Mouse (Mus musculus) limb, embryonic 12.5 days (tissue): ENCODE measurements around the gene Klhdc3. TPM values are rescaled to one million over a fixed set of nuclear protein-coding genes. Genes with fewer than 3 reads are reported as not detected.
A peak's percentile ranks its signal among the peaks of the same experiment; 100 is the strongest.

Source experiments
- ATAC-seq: fragments of 200-750 bp; cut with Nextera tagmentation; 2 replicates; pipeline ENCODE4 v1.8.0; 2017; ENCODE audit warnings: low read depth, moderate TSS enrichment; ENCODE audit not compliant: insufficient number of reproducible peaks, insufficient read depth, low FRiP score, low TSS enrichment
- H3K27ac ChIP-seq: fragments of 300-500 bp; sonication (generic); 2 replicates; pipeline ENCODE4 v1.5.1; 2016; ENCODE audit warnings: mild to moderate bottlenecking, moderate library complexity
- H3K27me3 ChIP-seq: fragments of 300-500 bp; sonication (generic); 2 replicates; pipeline ENCODE4 v1.6.1; 2016; ENCODE audit warnings: mild to moderate bottlenecking, moderate library complexity
- H3K36me3 ChIP-seq: fragments of 300-500 bp; sonication (generic); 2 replicates; pipeline ENCODE4 v1.6.1; 2016; ENCODE audit warnings: mild to moderate bottlenecking, moderate library complexity
- H3K4me1 ChIP-seq: fragments of 300-500 bp; sonication (generic); replicated peaks from 2 replicates; pipeline ENCODE4 v1.6.1; 2016
- H3K4me2 ChIP-seq: fragments of 300-500 bp; sonication (generic); 2 replicates; pipeline ENCODE4 v1.6.1; 2016; ENCODE audit warnings: mild to moderate bottlenecking, moderate library complexity
- H3K4me3 ChIP-seq: fragments of 300-500 bp; sonication (generic); replicated peaks from 2 replicates; pipeline ENCODE4 v1.5.1; 2016; ENCODE audit warnings: mild to moderate bottlenecking
- H3K9ac ChIP-seq: fragments of 300-500 bp; sonication (generic); replicated peaks from 2 replicates; pipeline ENCODE4 v1.6.1; 2016; ENCODE audit warnings: mild to moderate bottlenecking, moderate library complexity
- H3K9me3 ChIP-seq: fragments of 300-500 bp; sonication (generic); 2 replicates; pipeline ENCODE4 v1.6.1; 2016; ENCODE audit warnings: mild to moderate bottlenecking, moderate library complexity
- WGBS: fragments of 180-500 bp; shearing (Covaris S2); methylation state at CpG from one replicate; pipeline ENCODE4 v1.1.7; 2016; 5-methylcytosine and 5-hydroxymethylcytosine counted together
- polyA plus RNA-seq: library from polyadenylated mRNA; unstranded; fragments of >200 nt; fragmentation: Nextera tagmentation; extraction: Ambion mirVana; gene quantifications from 2 replicates; pipeline ENCODE4 v1.2.1, GENCODE M21; 2016

The Klhdc3 gene
- polyA plus RNA-seq, 1 experiment from 2014 or later, result 122 TPM

GRCm38 (mm10) chr17:46644152-46644805 lies 36.4 kb downstream of the Klhdc3 start:
- 86% methylated on average over 12 of the region's 12 CpGs for WGBS
- ATAC-seq, result no peak
- Histone ChIP-seq H3K27ac (no peak overlapping the region), H3K9me3 (no peaks in the 10 kb centered on the region), H3K4me1 (peaks cover 23% of the 10 kb centered on the region), H3K4me2 (peak overlapping the region; percentile 88), H3K9ac (0 out of 2 replicates have a peak overlapping the region, but pooled peaks have one; percentile 66), H3K4me3 (peak overlapping the region; percentile 77), H3K36me3 (peaks cover 48% of the 10 kb centered on the region), H3K27me3 (no peaks in the 10 kb centered on the region)

DNA sequence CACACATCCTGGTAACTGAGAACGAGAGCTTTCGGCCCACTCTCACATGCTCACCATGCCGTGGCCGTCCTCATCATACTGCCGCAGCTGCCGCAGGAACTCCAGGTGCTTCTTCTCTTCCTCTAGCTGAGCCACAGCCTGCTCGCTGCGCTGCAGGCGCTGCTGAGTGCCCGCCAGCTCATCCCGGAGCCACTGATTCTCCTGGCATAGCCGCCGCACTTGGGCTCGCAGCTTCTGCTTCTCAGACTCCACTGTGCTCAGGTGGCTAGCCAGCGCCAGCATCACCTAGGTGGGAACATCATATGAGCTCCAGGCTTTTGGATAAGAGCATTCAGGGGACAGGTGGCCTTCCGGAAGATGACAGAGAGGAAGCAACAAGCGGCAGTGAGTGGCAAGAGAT lies 38.7 kb downstream of the Klhdc3 start:
- H3K27ac ChIP-seq, result no peak overlapping the region
- WGBS, result 92% methylated on average over 17 of the region's 17 CpGs
- no peak overlapping the region for H3K4me3 ChIP-seq

DNA sequence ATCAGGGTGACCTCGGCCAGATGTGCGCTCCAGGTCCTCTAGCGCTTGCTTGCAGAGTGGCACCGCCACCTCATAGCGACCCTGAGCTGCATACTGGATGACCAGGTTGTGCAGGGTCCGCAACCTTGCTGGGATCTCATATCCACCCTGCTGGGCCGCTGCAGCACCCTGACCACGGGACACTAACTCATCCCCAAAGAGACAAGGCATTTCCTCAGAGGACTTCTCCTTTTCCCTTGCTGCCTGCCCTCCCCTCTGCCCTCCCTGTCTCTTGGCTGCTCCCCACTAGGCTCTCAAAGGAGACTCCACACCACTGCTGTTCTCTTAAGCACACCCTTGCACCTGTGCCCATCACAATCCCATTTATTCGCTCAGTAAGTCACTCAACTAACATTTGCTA lies 40.8 kb downstream of the Klhdc3 start:
- ATAC-seq, result no peak
- no peak overlapping the region for H3K27ac ChIP-seq

More for the DNA sequence above, 38.7 kb downstream of the Klhdc3 start:
- Histone ChIP-seq H3K27me3 (no peaks in the 10 kb centered on the region), H3K4me2 (no peak overlapping the region), H3K9me3 (no peaks in the 10 kb centered on the region), H3K4me1 (peaks cover 23% of the 10 kb centered on the region), H3K36me3 (peaks cover 45% of the 10 kb centered on the region), H3K9ac (no peak overlapping the region; the same call in 1 of the 2 replicates)
- ATAC-seq, result no peak

DNA sequence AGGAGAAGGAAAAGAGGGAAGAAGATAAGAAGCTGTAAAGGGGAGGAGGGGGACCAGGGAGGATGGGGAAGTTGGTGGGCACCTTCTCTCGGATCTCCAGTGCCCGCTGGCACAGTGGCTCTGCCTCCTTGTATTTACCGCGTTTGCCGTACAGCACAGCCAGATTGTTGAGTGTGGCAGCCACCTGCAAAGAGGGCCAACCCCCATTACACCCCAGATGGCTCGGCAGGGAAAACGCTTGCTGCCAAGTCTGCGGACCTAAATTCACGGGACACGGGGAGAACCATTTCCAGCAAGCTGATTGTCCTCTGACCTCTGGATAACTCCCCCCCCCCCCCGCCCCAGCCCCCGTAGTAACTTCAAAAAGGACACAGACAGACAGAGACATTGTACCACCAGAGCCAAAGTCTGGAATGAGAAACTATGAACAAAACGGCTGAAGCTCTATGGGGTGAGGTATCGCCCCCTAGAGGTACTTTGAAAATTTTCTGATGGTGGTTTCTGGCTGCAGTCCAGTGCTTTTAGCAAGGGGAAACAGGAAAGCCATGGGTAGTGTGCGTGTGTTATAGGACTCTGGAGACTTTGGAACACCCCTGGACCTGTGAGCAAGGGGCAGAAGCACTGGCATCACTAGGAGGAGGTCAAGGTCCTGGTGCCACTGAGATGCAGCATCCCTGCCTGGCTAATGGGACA lies 43.7 kb downstream of the Klhdc3 start:
- peak; percentile 13; the same call in 1 of the 2 replicates for ATAC-seq
- peaks cover 66% of the 10 kb centered on the region for H3K36me3 ChIP-seq
- H3K4me1 ChIP-seq, result peaks cover 8% of the 10 kb centered on the region
- 15% methylated on average over 15 of the region's 15 CpGs for WGBS
- H3K27ac ChIP-seq, result no peak overlapping the region
- no peaks in the 10 kb centered on the region for H3K9me3 ChIP-seq
- H3K4me2 ChIP-seq, result peak overlapping the region; percentile 54
- H3K27me3 ChIP-seq, result no peaks in the 10 kb centered on the region
- H3K9ac ChIP-seq, result no peak overlapping the region; the same call in 1 of the 2 replicates
- peak overlapping the region; percentile 10; the same call in 1 of the 2 replicates for H3K4me3 ChIP-seq

More for the DNA sequence above, 40.8 kb downstream of the Klhdc3 start:
- H3K36me3 ChIP-seq, result peaks cover 52% of the 10 kb centered on the region
- no peak overlapping the region for H3K4me3 ChIP-seq
- no peaks in the 10 kb centered on the region for H3K27me3 ChIP-seq
- H3K9me3 ChIP-seq, result no peaks in the 10 kb centered on the region
- H3K9ac ChIP-seq, result no peak overlapping the region
- 81% methylated on average over 9 of the region's 9 CpGs for WGBS
- H3K4me2 ChIP-seq, result no peak overlapping the region
- H3K4me1 ChIP-seq, result peaks cover 17% of the 10 kb centered on the region

DNA sequence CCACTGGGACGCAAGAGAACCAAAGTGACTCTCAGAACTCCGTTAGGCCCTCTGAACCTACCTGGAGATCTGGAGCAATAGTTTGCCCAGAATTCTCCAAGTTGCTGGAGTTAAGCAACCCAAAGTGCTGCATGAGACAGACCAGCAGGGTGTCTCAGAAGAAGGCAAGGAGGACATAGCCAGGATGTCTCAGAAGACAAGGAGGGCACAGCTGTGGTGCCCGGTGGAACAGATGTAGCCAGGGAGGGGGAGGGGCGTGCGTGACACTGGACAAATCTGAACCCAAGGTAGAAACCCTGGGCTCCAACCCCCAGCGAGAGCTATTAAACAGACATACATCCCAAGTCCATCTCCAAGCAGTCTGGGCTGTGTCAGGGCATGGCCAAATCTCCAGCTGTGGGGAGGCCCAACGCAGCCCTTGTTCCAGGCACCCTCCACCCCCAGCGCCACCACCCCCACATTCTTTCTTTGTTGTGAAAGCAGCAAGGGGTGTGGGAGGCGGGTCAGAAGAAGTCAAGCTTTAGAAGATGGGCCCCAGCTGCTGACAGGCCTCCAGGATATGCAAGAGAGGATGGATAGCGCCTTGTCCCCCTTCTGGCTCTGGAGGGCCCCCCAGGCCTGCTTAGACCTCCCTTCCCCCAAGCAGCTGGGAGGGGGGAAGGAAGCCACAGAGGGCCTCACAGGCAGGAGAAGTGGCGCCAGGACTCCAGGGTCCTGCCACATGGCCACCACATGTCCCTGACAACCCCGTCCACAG lies 50.9 kb downstream of the Klhdc3 start:
- peak overlapping the region; percentile 96 for H3K27ac ChIP-seq
- peaks cover 54% of the 10 kb centered on the region for H3K4me1 ChIP-seq
- peak overlapping the region; percentile 91 for H3K4me2 ChIP-seq
- peak overlapping the region; percentile 47 for H3K9ac ChIP-seq
- H3K36me3 ChIP-seq, result peaks cover 32% of the 10 kb centered on the region
- H3K9me3 ChIP-seq, result no peaks in the 10 kb centered on the region
- no peaks in the 10 kb centered on the region for H3K27me3 ChIP-seq
- H3K4me3 ChIP-seq, result peak overlapping the region; percentile 98
- 4% methylated on average over 12 of the region's 12 CpGs for WGBS
- ATAC-seq, result peak; percentile 62

DNA sequence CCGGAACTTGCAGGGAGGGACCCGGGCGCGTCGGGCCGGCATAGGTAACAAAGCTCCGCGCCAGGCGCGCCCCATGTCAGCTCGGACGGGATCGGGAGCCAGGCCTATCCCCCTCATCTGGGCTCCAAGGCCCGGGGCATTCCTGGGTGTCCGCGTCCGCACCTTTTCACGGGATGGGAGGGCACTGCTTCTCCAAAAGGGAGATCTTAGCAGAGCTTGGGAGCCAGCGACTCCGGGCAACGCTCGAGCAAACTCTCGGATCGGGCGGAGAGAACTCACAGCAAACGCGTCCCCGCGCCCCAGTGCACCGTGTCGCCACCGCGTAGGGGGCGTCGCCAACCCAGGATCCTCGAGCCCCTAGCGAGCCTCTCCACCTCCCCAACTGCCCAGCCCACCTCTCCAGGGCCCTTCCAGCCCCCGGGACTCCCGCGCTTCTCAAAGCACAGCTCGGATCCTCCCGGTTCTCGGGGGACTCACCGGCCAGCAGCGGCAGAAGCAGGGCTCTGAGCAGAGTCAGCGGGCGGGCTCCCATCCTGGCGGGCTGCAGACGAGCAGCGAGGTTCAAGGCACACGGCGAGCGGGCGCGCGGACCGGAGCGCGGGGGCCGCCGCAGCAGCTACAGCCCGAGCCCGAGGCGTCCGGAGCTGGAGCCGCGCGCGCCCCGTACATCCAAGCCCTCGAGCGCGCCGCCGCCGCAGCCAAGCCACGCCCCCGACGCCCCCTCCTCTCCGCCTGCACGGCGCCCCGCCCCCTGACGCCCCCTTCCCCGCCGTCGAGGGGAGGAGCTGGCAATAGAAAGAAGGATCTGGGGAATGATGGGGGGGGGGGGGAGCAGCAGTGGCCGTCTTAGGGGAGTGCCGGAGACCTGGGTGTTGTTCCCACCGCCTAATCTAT lies 51.7 kb downstream of the Klhdc3 start, which contains the start of gene Ptk7:
Gene Ptk7 (minus strand): TSS at position 714 of the 894 bp plus-strand sequence.
- Histone ChIP-seq H3K4me2 (peak within 1 kb of the TSS; percentile 91), H3K4me3 (peak within 1 kb of the TSS; percentile 98), H3K4me1 (peaks cover 63% of the 10 kb centered on the region), H3K27me3 (no peaks in the 10 kb centered on the region), H3K36me3 (peaks cover 26% of the 10 kb centered on the region), H3K9ac (peak within 1 kb of the TSS; percentile 99), H3K27ac (peak within 1 kb of the TSS; percentile 96), H3K9me3 (no peaks in the 10 kb centered on the region)
- peak; percentile 50 for ATAC-seq
- WGBS, result under 1% methylated on average over 83 of the region's 90 CpGs

GRCm38 (mm10) chr17:46628471-46628790 lies 52.3 kb downstream of the Klhdc3 start:
- H3K36me3 ChIP-seq, result peaks cover 20% of the 10 kb centered on the region
- peak overlapping the region; percentile 98 for H3K4me3 ChIP-seq
- under 1% methylated on average over 13 of the region's 13 CpGs for WGBS
- peak overlapping the region; percentile 99 for H3K9ac ChIP-seq
- no peak for ATAC-seq
- peaks cover 69% of the 10 kb centered on the region for H3K4me1 ChIP-seq
- no peaks in the 10 kb centered on the region for H3K27me3 ChIP-seq
- H3K9me3 ChIP-seq, result no peaks in the 10 kb centered on the region
- peak overlapping the region; percentile 96 for H3K27ac ChIP-seq
- peak overlapping the region; percentile 91 for H3K4me2 ChIP-seq

GRCm38 (mm10) chr17:46627409-46627808 lies 53.3 kb downstream of the Klhdc3 start:
- ATAC-seq, result no peak

GRCm38 (mm10) chr17:46624598-46624997 lies 56.1 kb downstream of the Klhdc3 start:
- H3K4me2 ChIP-seq, result peak overlapping the region; percentile 44
- H3K4me3 ChIP-seq, result 0 out of 2 replicates have a peak overlapping the region, but pooled peaks have one; percentile 15
- H3K9me3 ChIP-seq, result no peaks in the 10 kb centered on the region
- H3K9ac ChIP-seq, result peak overlapping the region; percentile 40; the same call in 1 of the 2 replicates
- H3K27me3 ChIP-seq, result no peaks in the 10 kb centered on the region
- ATAC-seq, result no peak
- WGBS, result 34% methylated on average over 12 of the region's 12 CpGs
- peak overlapping the region; percentile 73 for H3K27ac ChIP-seq
- no peaks in the 10 kb centered on the region for H3K36me3 ChIP-seq
- peaks cover 86% of the 10 kb centered on the region for H3K4me1 ChIP-seq

More at GRCm38 (mm10) chr17:46627409-46627808, 53.3 kb downstream of the Klhdc3 start:
- peaks cover 79% of the 10 kb centered on the region for H3K4me1 ChIP-seq
- 10% methylated on average over 6 of the region's 6 CpGs for WGBS
- H3K9ac ChIP-seq, result peak overlapping the region; percentile 99
- peaks cover 11% of the 10 kb centered on the region for H3K36me3 ChIP-seq
- no peaks in the 10 kb centered on the region for H3K9me3 ChIP-seq
- H3K27ac ChIP-seq, result peak overlapping the region; percentile 96
- no peaks in the 10 kb centered on the region for H3K27me3 ChIP-seq
- peak overlapping the region; percentile 91 for H3K4me2 ChIP-seq
- H3K4me3 ChIP-seq, result peak overlapping the region; percentile 98
